ENCODE assay signal across 22 mouse cellular contexts in the genomic region with DNA sequence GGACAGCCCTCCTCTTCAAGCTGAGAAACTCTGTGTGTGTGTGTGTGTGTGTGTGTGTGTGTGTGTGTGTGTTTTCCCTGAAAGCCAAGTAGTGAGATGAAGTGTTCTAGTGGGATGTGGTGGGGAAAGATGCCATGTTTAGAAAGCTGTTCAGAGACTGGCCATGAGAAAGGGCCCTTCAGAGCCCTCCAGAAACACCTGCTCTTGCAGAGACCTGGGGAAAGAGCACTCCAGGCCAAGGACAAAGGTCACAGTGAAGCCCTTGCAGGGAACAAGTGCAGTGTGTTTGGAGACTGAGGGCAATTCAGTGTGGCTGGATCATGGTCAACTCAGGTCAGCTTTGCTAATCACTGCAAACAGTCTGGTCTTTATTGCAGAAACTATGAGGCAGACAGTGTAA.
DNase-seq lines count a peak whose midpoint lies in the region; ATAC-seq and TF ChIP-seq lines count a peak whose summit lies in the region.
"Had no signal": no experiment of that assay in that cellular context is flagged by ENCODE, and none has a peak within 500 bp of the region (broad histone marks: within the 10 kb centered on the region; RNA-seq: fewer than 3 reads in every experiment).

No protein-coding gene starts in this region.

- no peak overlapping the region for H3K27ac ChIP-seq in kidney, embryonic 14.5 days (ENCODE audit: low read depth, low read length)
- H3K27ac ChIP-seq in cortical plate, adult 2 months (ENCODE audit: insufficient read depth, low read length): 0 out of 2 replicates have a peak overlapping the region, but pooled peaks have one; percentile 21
- H3K27ac ChIP-seq: embryonic facial prominence, embryonic 13.5 days; embryonic facial prominence, embryonic 15.5 days; forebrain, embryonic 10.5 days; forebrain, embryonic 12.5 days had no signal

- no peak overlapping the region for H3K4me2 ChIP-seq in kidney, embryonic 14.5 days (replicated peaks; ENCODE audit: low read depth, low read length)
- H3K4me2 ChIP-seq: embryonic facial prominence, embryonic 13.5 days; embryonic facial prominence, embryonic 15.5 days; forebrain, embryonic 12.5 days had no signal

- TF ChIP-seq POLR2A in cortical plate, adult 2 months (IDR thresholded peaks at IDR 0.05; ENCODE audit: extremely low read depth, insufficient read depth, low read length): no peak

- H3K9me3 ChIP-seq in kidney, embryonic 14.5 days (ENCODE audit: control insufficient read depth, low read length): no peaks in the 10 kb centered on the region
- H3K9me3 ChIP-seq: embryonic facial prominence, embryonic 13.5 days; embryonic facial prominence, embryonic 15.5 days; forebrain, embryonic 10.5 days; forebrain, embryonic 12.5 days had no signal

- peak; percentile 3 for DNase-seq in kidney, adult 9 months
- DNase-seq in layer of hippocampus, adult 9-11 months: peak; percentile 52
- no peak for DNase-seq in layer of hippocampus, adult 11-12 months (ENCODE audit: low spot score)
- DNase-seq in spleen, postnatal 4 days (ENCODE audit: low spot score in 2 of 2): no peak
- DNase-seq: adrenal gland, adult 2 months; adrenal gland, postnatal 10 days; adrenal gland, postnatal 25 days; cerebellum, adult 11-12 months; cerebellum, adult 2 months; cerebellum, adult 9-10 months; cerebellum, postnatal 10 days; cerebellum, postnatal 25 days; embryo, embryonic 11 days had no signal

- H3K27me3 ChIP-seq in kidney, embryonic 14.5 days (ENCODE audit: control insufficient read depth, insufficient read depth, low read length): peaks cover 20% of the 10 kb centered on the region; the same call in 1 of the 2 replicates

- no peaks in the 10 kb centered on the region for H3K36me3 ChIP-seq in kidney, embryonic 14.5 days (ENCODE audit: control insufficient read depth, insufficient read depth, low read length)
- H3K36me3 ChIP-seq: embryonic facial prominence, embryonic 13.5 days; embryonic facial prominence, embryonic 15.5 days; forebrain, embryonic 10.5 days; forebrain, embryonic 12.5 days had no signal

- no peak for TF ChIP-seq CTCF in cortical plate, adult 2 months (IDR thresholded peaks at IDR 0.05; ENCODE audit: extremely low read depth, insufficient read depth, low read length)

- no peak overlapping the region for H3K4me3 ChIP-seq in kidney, embryonic 14.5 days (ENCODE audit: low read length)
- H3K4me3 ChIP-seq in cortical plate, adult 2 months (ENCODE audit: insufficient read depth, low read length): no peak overlapping the region
- H3K4me3 ChIP-seq: embryonic facial prominence, embryonic 13.5 days; embryonic facial prominence, embryonic 15.5 days; erythroblast, embryonic 14.5 days; forebrain, embryonic 10.5 days; forebrain, embryonic 12.5 days had no signal

- H3K4me1 ChIP-seq in kidney, embryonic 14.5 days (ENCODE audit: control insufficient read depth, insufficient read depth, low read length): no peaks in the 10 kb centered on the region
- H3K4me1 ChIP-seq in cortical plate, adult 2 months (ENCODE audit: control insufficient read depth, insufficient read depth, low read length): peaks cover 3% of the 10 kb centered on the region; the same call in 1 of the 2 replicates
- H3K4me1 ChIP-seq: embryonic facial prominence, embryonic 13.5 days; embryonic facial prominence, embryonic 15.5 days had no signal

- no peak for ATAC-seq in kidney, embryonic 14.5 days (ENCODE audit: low FRiP score, low TSS enrichment)
- ATAC-seq: forebrain, embryonic 14.5 days; forebrain, embryonic 16.5 days had no signal

- no peak overlapping the region for H3K9ac ChIP-seq in kidney, embryonic 14.5 days (ENCODE audit: low read depth, low read length)
- H3K9ac ChIP-seq: embryonic facial prominence, embryonic 13.5 days; embryonic facial prominence, embryonic 15.5 days; forebrain, embryonic 12.5 days had no signal

Comparison
In these comparisons a context has a peak if more than half of its experiments do, and no peak if none do; other contexts are left out.
1. DNase-seq: peak in kidney, adult 9 months (single experiment) and layer of hippocampus, adult 9-11 months (single experiment); none in layer of hippocampus, adult 11-12 months (single experiment) and spleen, postnatal 4 days (0 of 2).